Mouse (Mus musculus) midbrain, embryonic 14.5 days (tissue): ENCODE data around the gene Mif4gd. TPM values are rescaled to one million over a fixed set of nuclear protein-coding genes. Genes with fewer than 3 reads are reported as not detected.

Source experiments
- polyA plus RNA-seq: library from polyadenylated mRNA; unstranded; fragments of >200 nt; fragmentation: Nextera tagmentation; extraction: Ambion mirVana; gene quantifications from 2 replicates; pipeline ENCODE4 v1.2.1, GENCODE M21; 2014

Gene Mif4gd
- polyA plus RNA-seq, 1 experiment from 2014 or later, result 11.4 TPM

Other genes with a start within 250 kb of the Mif4gd start
- gene Hid1, start 245.2 kb downstream of the Mif4gd start, polyA plus RNA-seq, result 43.3 and 52.6 TPM in 2 replicates
- 27.1 and 29.5 TPM in 2 replicates for gene Cdr2l, start 231.1 kb downstream of the Mif4gd start, polyA plus RNA-seq
- gene Mrpl58, start 209.2 kb downstream of the Mif4gd start, polyA plus RNA-seq, result 222 and 223 TPM in 2 replicates
- 838 and 924 TPM in 2 replicates for gene Atp5h, start 193.0 kb downstream of the Mif4gd start, polyA plus RNA-seq
- 37.3 and 41.6 TPM in 2 replicates for gene Kctd2, start 192.8 kb downstream of the Mif4gd start, polyA plus RNA-seq
- gene Trim80, start 172.4 kb downstream of the Mif4gd start, polyA plus RNA-seq, result not detected in 2 replicates
- not detected in 2 replicates for gene Slc16a5, start 150.5 kb downstream of the Mif4gd start, polyA plus RNA-seq
- gene Armc7, start 137.3 kb downstream of the Mif4gd start, polyA plus RNA-seq, result 16.3 and 16.7 TPM in 2 replicates
- gene Nt5c, start 121.1 kb downstream of the Mif4gd start, polyA plus RNA-seq, result 93.9 and 110 TPM in 2 replicates
- gene Jpt1, start 98.6 kb downstream of the Mif4gd start, polyA plus RNA-seq, result 1,631 and 1,863 TPM in 2 replicates
- gene Sumo2, start 76.7 kb downstream of the Mif4gd start, polyA plus RNA-seq, result 1,242 and 1,259 TPM in 2 replicates
- gene Nup85, start 48.5 kb downstream of the Mif4gd start, polyA plus RNA-seq, result 83.7 and 107 TPM in 2 replicates
- 75.7 and 83.4 TPM in 2 replicates for gene Mrps7, start 9.0 kb downstream of the Mif4gd start, polyA plus RNA-seq
- gene Gga3, start 8.9 kb downstream of the Mif4gd start, polyA plus RNA-seq, result 29.3 and 34.3 TPM in 2 replicates
- 35.8 and 39.8 TPM in 2 replicates for gene Slc25a19, start 15.3 kb upstream of the Mif4gd start, polyA plus RNA-seq
- 113 and 135 TPM in 2 replicates for gene Grb2, start 95.6 kb upstream of the Mif4gd start, polyA plus RNA-seq
- 15.2 and 20.9 TPM in 2 replicates for gene Tmem94, start 152.5 kb upstream of the Mif4gd start, polyA plus RNA-seq
- gene Caskin2, start 200.7 kb upstream of the Mif4gd start, polyA plus RNA-seq, result 8.4 and 9.8 TPM in 2 replicates
- gene Tsen54, start 201.8 kb upstream of the Mif4gd start, polyA plus RNA-seq, result 17.2 and 20.5 TPM in 2 replicates
- 0.55 and 0.63 TPM in 2 replicates for gene Llgl2, start 211.1 kb upstream of the Mif4gd start, polyA plus RNA-seq
- 0.15 TPM in 1 of 2 replicates, not detected in the other for gene Myo15b, start 245.4 kb upstream of the Mif4gd start, polyA plus RNA-seq